Mouse (Mus musculus) E14TG2a.4 (cell line): ENCODE data around the gene Mlip.

Experiments
- CTCF ChIP-seq: conservative IDR thresholded peaks from 2 replicates; pipeline ENCODE4 v1.5.1; 2014; ENCODE audit warnings: low read length
- POU5F1 ChIP-seq: IDR thresholded peaks from 2 replicates; pipeline ENCODE4 v1.6.1; 2014; ENCODE audit warnings: low read length, borderline replicate concordance

GRCm38 (mm10) chr9:77056611-77057010 is 296.2 kb downstream of the Mlip start:
- no peak for TF ChIP-seq CTCF
- no peak for TF ChIP-seq POU5F1
